Mouse (Mus musculus) CH12.LX (cell line): ENCODE measurements around the gene Xpo4. TPM values are rescaled to one million over a fixed set of nuclear protein-coding genes. Genes with fewer than 3 reads are reported as not detected.

Source experiments
- DNase-seq: peaks from one replicate; pipeline ENCODE4 v3.0.0-alpha.2; 2013; ENCODE audit errors: extremely low read depth
- H3K27ac ChIP-seq: 2 replicates; pipeline ENCODE4 v1.5.1; 2012; ENCODE audit warnings: low read depth, mild to moderate bottlenecking, control low read depth, moderate library complexity; ENCODE audit not compliant: insufficient read depth
- H3K27me3 ChIP-seq: replicated peaks from 2 replicates; pipeline ENCODE3; 2012; ENCODE audit warnings: inconsistent platforms
- H3K36me3 ChIP-seq, 2 experiments: replicated peaks in 1 of 2; 2 replicates each; pipeline versions ENCODE3 to v1.6.1; 2012; ENCODE audit warnings: inconsistent platforms in 1 of 2, low read length in 1 of 2, mild to moderate bottlenecking in 1 of 2, mixed read lengths in 1 of 2, moderate library complexity in 1 of 2; ENCODE audit not compliant: control insufficient read depth in 1 of 2, insufficient read depth in 1 of 2
- H3K4me1 ChIP-seq, 2 experiments: 2 replicates each; pipeline ENCODE4 v1.6.1; 2012; ENCODE audit warnings: inconsistent platforms in 1 of 2, moderate library complexity in 1 of 2; ENCODE audit not compliant: insufficient read depth in 2 of 2, control insufficient read depth in 1 of 2
- H3K4me2 ChIP-seq: 2 replicates; pipeline ENCODE4 v1.6.1; 2012; ENCODE audit warnings: low read depth, mild to moderate bottlenecking, control low read depth; ENCODE audit not compliant: poor library complexity, insufficient read depth, severe bottlenecking
- H3K4me3 ChIP-seq, 3 experiments: fragments of 150-350 bp in 1 of 3; sonication (generic) in 1 of 3; replicated peaks in 1 of 3; 2 replicates each; pipeline versions ENCODE3 to v1.5.1; 2011 to 2012; ENCODE audit warnings: low read depth in 2 of 3, low read length in 2 of 3, mild to moderate bottlenecking in 2 of 3, moderate library complexity in 2 of 3, control low read depth in 1 of 3, improper control_type of control experiment in 1 of 3, inconsistent platforms in 1 of 3, mixed read lengths in 1 of 3; ENCODE audit not compliant: poor library complexity in 1 of 3
- H3K79me2 ChIP-seq: replicated peaks from 2 replicates; pipeline ENCODE4 v1.6.1; 2012; ENCODE audit warnings: mild to moderate bottlenecking, moderate library complexity; ENCODE audit not compliant: control insufficient read depth, poor library complexity, insufficient read depth, severe bottlenecking; ENCODE audit errors: extremely low read depth
- H3K9ac ChIP-seq: 2 replicates; pipeline ENCODE4 v1.6.1; 2012; ENCODE audit warnings: low read depth, mild to moderate bottlenecking, control low read depth, moderate library complexity; ENCODE audit not compliant: insufficient read depth
- H3K9me3 ChIP-seq: replicated peaks from 2 replicates; pipeline ENCODE3; 2012; ENCODE audit warnings: low read length, inconsistent platforms, mixed read lengths
- BHLHE40 ChIP-seq: IDR thresholded peaks from 2 replicates; pipeline ENCODE4 v1.6.1; 2011; ENCODE audit warnings: mild to moderate bottlenecking, low read depth, low read length, improper control_type of control experiment
- CHD1 ChIP-seq: IDR thresholded peaks from 2 replicates; pipeline ENCODE4 v1.6.1; 2012; ENCODE audit warnings: low read depth, low read length, improper control_type of control experiment, inconsistent platforms
- ELF1 ChIP-seq: IDR thresholded peaks from 2 replicates; pipeline ENCODE4 v1.6.1; 2014; ENCODE audit warnings: low read depth, mild to moderate bottlenecking, inconsistent platforms, low read length, improper control_type of control experiment
- ETS1 ChIP-seq: conservative IDR thresholded peaks from 2 replicates; pipeline ENCODE4 v1.6.1; 2012; ENCODE audit warnings: low read depth, mild to moderate bottlenecking, inconsistent platforms, low read length, improper control_type of control experiment, moderate library complexity
- HCFC1 ChIP-seq: IDR thresholded peaks from 2 replicates; pipeline ENCODE4 v1.6.1; 2012; ENCODE audit warnings: low read depth, mild to moderate bottlenecking, inconsistent platforms, low read length, improper control_type of control experiment
- JUN ChIP-seq: IDR thresholded peaks from 2 replicates; pipeline ENCODE4 v1.6.1; 2011; ENCODE audit warnings: low read depth, mild to moderate bottlenecking, low read length, improper control_type of control experiment, moderate library complexity; ENCODE audit not compliant: insufficient read depth
- MAFK ChIP-seq: IDR thresholded peaks from 2 replicates; pipeline ENCODE4 v1.6.1; 2011; ENCODE audit warnings: low read length, improper control_type of control experiment; ENCODE audit not compliant: insufficient replicate concordance
- MAX ChIP-seq: IDR thresholded peaks from 2 replicates; pipeline ENCODE4 v1.6.1; 2011; ENCODE audit warnings: low read length, improper control_type of control experiment
- MEF2A ChIP-seq: IDR thresholded peaks from 2 replicates; pipeline ENCODE4 v1.6.1; 2014; ENCODE audit warnings: low read depth, mild to moderate bottlenecking, inconsistent platforms, low read length, improper control_type of control experiment, borderline replicate concordance
- MYC ChIP-seq: IDR thresholded peaks from 2 replicates; pipeline ENCODE4 v1.6.1; 2011; ENCODE audit warnings: low read depth, mild to moderate bottlenecking, improper control_type of control experiment, low read length
- PAX5 ChIP-seq: IDR thresholded peaks from 2 replicates; pipeline ENCODE4 v1.6.1; 2012; ENCODE audit warnings: low read length, inconsistent platforms, mixed read lengths
- ZC3H11A ChIP-seq: IDR thresholded peaks from 2 replicates; pipeline ENCODE4 v1.6.1; 2012; ENCODE audit warnings: low read depth, mild to moderate bottlenecking, inconsistent platforms, low read length, improper control_type of control experiment
- dilution Hi-C: fragments of 300-500 bp; cut with MboI; formaldehyde crosslinking; loops from 2 replicates; pipeline ENCODE4 v1.14.3; 2020; ENCODE audit warnings: low sequenced_read_pairs; ENCODE audit not compliant: extremely low pct_unique_long_range_greater_than_20kb, extremely low pct_ligation_motif_present
- in situ Hi-C: fragments of 300-500 bp; cut with MboI; formaldehyde crosslinking; loops from 3 replicates; pipeline ENCODE4 v1.14.3; 2019; ENCODE audit warnings: low sequenced_read_pairs, low pct_ligation_motif_present, low pct_unique_long_range_greater_than_20kb, mixed read lengths
- polyA plus RNA-seq: library from polyadenylated mRNA; unstranded; fragments of >175 nt; gene quantifications from 2 replicates; pipeline ENCODE4 v1.2.1, GENCODE M21; 2012; ENCODE audit warnings: low read depth; ENCODE audit not compliant: insufficient read length
- total RNA-seq, 2 experiments: library from RNA; depleted of rRNA; stranded (reverse); fragments of 300-350 nt in 1 of 2; fragments of >200 nt in 1 of 2; gene quantifications; 2 replicates each; pipeline ENCODE4 v1.2.3; 2012 to 2014

Gene Xpo4
- total and polyA plus RNA-seq, 3 experiments: 30.2 to 47.3 (median 43.0) TPM

DNA sequence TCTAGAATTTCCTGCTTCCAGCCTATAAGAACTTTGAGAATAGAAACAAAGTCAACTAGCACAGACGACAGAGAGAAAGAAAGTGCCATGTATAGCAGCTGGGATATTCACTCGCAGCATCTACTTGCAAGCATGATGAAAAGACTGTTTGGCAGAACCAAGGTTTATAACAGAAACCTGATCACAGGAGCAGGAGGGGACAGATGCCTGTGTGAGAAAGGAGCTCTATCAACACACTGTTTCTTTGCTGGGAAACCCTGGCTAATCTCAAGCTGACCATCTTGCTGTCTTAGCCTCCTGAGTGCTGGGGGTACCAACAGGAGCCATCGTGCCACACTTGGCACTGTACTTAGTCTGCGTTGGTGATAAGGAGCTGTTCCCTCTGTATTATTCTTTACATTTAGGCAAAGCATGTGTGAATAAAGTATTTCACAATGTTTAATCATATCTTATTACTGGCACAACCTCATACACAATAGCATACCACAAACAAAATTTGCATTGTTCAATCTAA lies 55.4 kb downstream of the Xpo4 start:
- Histone ChIP-seq H3K4me3 (no peak overlapping the region), H3K27ac (no peak overlapping the region), H3K27me3 (no peaks in the 10 kb centered on the region), H3K36me3 (peaks cover 13 to 51% of the 10 kb centered on the region in 2 experiments), H3K4me1 (peaks cover 0 to 51% of the 10 kb centered on the region in 2 experiments; a peak in 3 of 4 replicates), H3K9ac (no peak overlapping the region)
- DNase-seq: no peak
- dilution Hi-C loops (no loop called here), in situ Hi-C loops (no loop called here)
- TF ChIP-seq MAX: no peak
- no peak for TF ChIP-seq ELF1
- TF ChIP-seq MAFK: no peak
- no peak for TF ChIP-seq CHD1
- TF ChIP-seq HCFC1: no peak
- no peak for TF ChIP-seq MYC
- TF ChIP-seq ZC3H11A: no peak
- no peak for TF ChIP-seq PAX5
- no peak for TF ChIP-seq ETS1
- TF ChIP-seq, all 38 proteins: peak for 0
- Histone ChIP-seq H3K9me3 (no peaks in the 10 kb centered on the region), H3K79me2 (peaks cover 6% of the 10 kb centered on the region; the same call in 1 of the 2 replicates), H3K4me2 (no peak overlapping the region)

- H3K79me2 ChIP-seq: peaks cover 6% of the 10 kb centered on the region; the same call in 1 of the 2 replicates
- H3K9me3 ChIP-seq: no peaks in the 10 kb centered on the region
- H3K4me2 ChIP-seq: no peak overlapping the region
- dilution Hi-C loops: no loop called here
- peaks cover 0 to 30% of the 10 kb centered on the region in 2 experiments; a peak in 2 of 4 replicates for H3K4me1 ChIP-seq
- no peaks in the 10 kb centered on the region for H3K27me3 ChIP-seq
- no peak overlapping the region for H3K9ac ChIP-seq
- H3K4me3 ChIP-seq: no peak overlapping the region
- in situ Hi-C loops: no loop called here
- no peak overlapping the region for H3K27ac ChIP-seq
- no peak for DNase-seq
- H3K36me3 ChIP-seq: peaks cover 21 to 70% of the 10 kb centered on the region in 2 experiments
- TF ChIP-seq JUN: no peak
- no peak for TF ChIP-seq MEF2A
- TF ChIP-seq BHLHE40: no peak
These were observed 57.7 kb downstream of the Xpo4 start for GRCm38 (mm10) chr14:57607500-57607899.
